23 mouse cellular contexts compared by ENCODE assay signal in genomic region chr4:35752121-35752860, GRCm38 (mm10).
DNase-seq lines count a peak whose midpoint lies in the region; ATAC-seq and TF ChIP-seq lines count a peak whose summit lies in the region.
"Had no signal": no experiment of that assay in that cellular context is flagged by ENCODE, and none has a peak within 500 bp of the region (broad histone marks: within the 10 kb centered on the region; RNA-seq: fewer than 3 reads in every experiment).

No protein-coding gene starts in this region.

- DNase-seq in embryonic facial prominence, embryonic 14.5 days (ENCODE audit: low spot score), result peak; percentile 50
- DNase-seq in embryonic facial prominence, embryonic 10.5 days (ENCODE audit: low spot score), result no peak
- no peak for DNase-seq in layer of hippocampus, adult 2 months (ENCODE audit: low spot score in 2 of 2)
- DNase-seq in layer of hippocampus, postnatal 36 days, result no peak
- peak; percentile 39 for DNase-seq in lung, embryonic 14.5 days
- no peak for DNase-seq in lung, postnatal 0 days (ENCODE audit: low spot score)
- DNase-seq: adrenal gland, adult 8-10 months; adrenal gland, postnatal 14 days; adrenal gland, postnatal 36 days; B cell, adult 2 months; cerebellum, adult 11-12 months; cerebellum, adult 2 months; cerebellum, adult 9-10 months; cerebellum, postnatal 25 days had no signal

- no peak for TF ChIP-seq CTCF in layer of hippocampus, adult 2 months (conservative IDR thresholded peaks at IDR 0.05)
- no peak for TF ChIP-seq CTCF in lung, embryonic 14.5 days (IDR thresholded peaks at IDR 0.05; ENCODE audit: low read depth)
- TF ChIP-seq CTCF in lung, postnatal 0 days (IDR thresholded peaks at IDR 0.05), result no peak

- ATAC-seq in embryonic facial prominence, embryonic 14.5 days (ENCODE audit: low read depth), result no peak
- 0 out of 2 replicates have a peak, but pooled peaks have one; percentile 43 for ATAC-seq in forebrain, embryonic 16.5 days
- no peak for ATAC-seq in forebrain, embryonic 13.5 days
- ATAC-seq in lung, embryonic 14.5 days (ENCODE audit: insufficient read depth), result no peak
- no peak for ATAC-seq in lung, postnatal 0 days
- ATAC-seq: activated CD4-positive, CD25-positive, alpha-beta regulatory T cell, adult 4 months; CD4-positive, CD25-positive, alpha-beta regulatory T cell, adult 4 months; Patski had no signal

- 49% methylated on average over 6 of the region's 6 CpGs for WGBS in embryonic facial prominence, embryonic 14.5 days
- 88% methylated on average over 6 of the region's 6 CpGs for WGBS in embryonic facial prominence, embryonic 10.5 days
- 59% methylated on average over 6 of the region's 6 CpGs for WGBS in forebrain, embryonic 16.5 days
- WGBS in forebrain, embryonic 13.5 days, result 72% methylated on average over 6 of the region's 6 CpGs
- WGBS in lung, embryonic 14.5 days, result 47% methylated on average over 6 of the region's 6 CpGs
- WGBS in lung, postnatal 0 days, result 66% methylated on average over 6 of the region's 6 CpGs

- H3K9ac ChIP-seq in embryonic facial prominence, embryonic 14.5 days (ENCODE audit: low read depth, low read length), result no peak overlapping the region
- no peak overlapping the region for H3K9ac ChIP-seq in forebrain, embryonic 16.5 days (replicated peaks; ENCODE audit: low read depth, low read length)
- no peak overlapping the region for H3K9ac ChIP-seq in forebrain, embryonic 13.5 days
- no peak overlapping the region for H3K9ac ChIP-seq in lung, embryonic 14.5 days
- H3K9ac ChIP-seq in lung, postnatal 0 days (replicated peaks; ENCODE audit: low read depth), result no peak overlapping the region
- H3K9ac ChIP-seq: embryonic facial prominence, embryonic 13.5 days; forebrain, embryonic 12.5 days had no signal

- no peak for TF ChIP-seq EP300 in lung, postnatal 0 days (IDR thresholded peaks at IDR 0.05)

- H3K36me3 ChIP-seq in embryonic facial prominence, embryonic 14.5 days (ENCODE audit: control insufficient read depth, insufficient read depth, low read length), result no peaks in the 10 kb centered on the region
- H3K36me3 ChIP-seq in embryonic facial prominence, embryonic 10.5 days (replicated peaks), result no peaks in the 10 kb centered on the region
- no peaks in the 10 kb centered on the region for H3K36me3 ChIP-seq in forebrain, embryonic 16.5 days (ENCODE audit: control insufficient read depth, insufficient read depth)
- no peaks in the 10 kb centered on the region for H3K36me3 ChIP-seq in forebrain, embryonic 13.5 days (ENCODE audit: poor library complexity, severe bottlenecking)
- no peaks in the 10 kb centered on the region for H3K36me3 ChIP-seq in lung, embryonic 14.5 days (ENCODE audit: insufficient read depth)
- H3K36me3 ChIP-seq in lung, postnatal 0 days (ENCODE audit: insufficient read depth, low read length), result no peaks in the 10 kb centered on the region
- H3K36me3 ChIP-seq: embryonic facial prominence, embryonic 13.5 days; forebrain, embryonic 12.5 days; G1E had no signal

- no peaks in the 10 kb centered on the region for H3K9me3 ChIP-seq in embryonic facial prominence, embryonic 14.5 days (ENCODE audit: control insufficient read depth, low read length)
- H3K9me3 ChIP-seq in embryonic facial prominence, embryonic 10.5 days, result no peaks in the 10 kb centered on the region
- no peaks in the 10 kb centered on the region for H3K9me3 ChIP-seq in forebrain, embryonic 16.5 days (ENCODE audit: control insufficient read depth, low read length)
- no peaks in the 10 kb centered on the region for H3K9me3 ChIP-seq in forebrain, embryonic 13.5 days (replicated peaks)
- no peaks in the 10 kb centered on the region for H3K9me3 ChIP-seq in lung, embryonic 14.5 days (ENCODE audit: low read depth, low read length)
- H3K9me3 ChIP-seq in lung, postnatal 0 days (ENCODE audit: low read length), result no peaks in the 10 kb centered on the region
- H3K9me3 ChIP-seq: embryonic facial prominence, embryonic 13.5 days; forebrain, embryonic 12.5 days; G1E had no signal

- H3K27me3 ChIP-seq in embryonic facial prominence, embryonic 14.5 days (replicated peaks; ENCODE audit: control insufficient read depth, insufficient read depth, low read length), result no peaks in the 10 kb centered on the region
- H3K27me3 ChIP-seq in embryonic facial prominence, embryonic 10.5 days (replicated peaks; ENCODE audit: low read depth, poor library complexity, severe bottlenecking), result no peaks in the 10 kb centered on the region
- H3K27me3 ChIP-seq in forebrain, embryonic 16.5 days (replicated peaks; ENCODE audit: control insufficient read depth, insufficient read depth, low read length), result no peaks in the 10 kb centered on the region
- no peaks in the 10 kb centered on the region for H3K27me3 ChIP-seq in forebrain, embryonic 13.5 days
- no peaks in the 10 kb centered on the region for H3K27me3 ChIP-seq in lung, embryonic 14.5 days (ENCODE audit: insufficient read depth, low read length)
- no peaks in the 10 kb centered on the region for H3K27me3 ChIP-seq in lung, postnatal 0 days (replicated peaks; ENCODE audit: insufficient read depth, low read length)
- H3K27me3 ChIP-seq: CH12.LX; embryonic facial prominence, embryonic 13.5 days; forebrain, embryonic 12.5 days; Patski had no signal

- H3K4me2 ChIP-seq in embryonic facial prominence, embryonic 14.5 days (ENCODE audit: low read depth, low read length), result no peak overlapping the region
- no peak overlapping the region for H3K4me2 ChIP-seq in forebrain, embryonic 16.5 days (ENCODE audit: low read length)
- H3K4me2 ChIP-seq in forebrain, embryonic 13.5 days, result no peak overlapping the region
- H3K4me2 ChIP-seq in lung, embryonic 14.5 days, result no peak overlapping the region
- no peak overlapping the region for H3K4me2 ChIP-seq in lung, postnatal 0 days (replicated peaks; ENCODE audit: low read depth, low read length)
- H3K4me2 ChIP-seq: embryonic facial prominence, embryonic 13.5 days; forebrain, embryonic 12.5 days had no signal

- no peak overlapping the region for H3K27ac ChIP-seq in embryonic facial prominence, embryonic 14.5 days (replicated peaks; ENCODE audit: low read depth, low read length)
- H3K27ac ChIP-seq in embryonic facial prominence, embryonic 10.5 days (replicated peaks), result no peak overlapping the region
- H3K27ac ChIP-seq in forebrain, embryonic 16.5 days (ENCODE audit: low read length), result no peak overlapping the region
- no peak overlapping the region for H3K27ac ChIP-seq in forebrain, embryonic 13.5 days
- H3K27ac ChIP-seq in layer of hippocampus, adult 2 months, result peak overlapping the region; percentile 25; the same call in 1 of the 2 replicates
- no peak overlapping the region for H3K27ac ChIP-seq in lung, embryonic 14.5 days (ENCODE audit: low read depth)
- H3K27ac ChIP-seq in lung, postnatal 0 days (ENCODE audit: low read length), result no peak overlapping the region
- H3K27ac ChIP-seq: embryonic facial prominence, embryonic 13.5 days; forebrain, embryonic 12.5 days had no signal

- no peak overlapping the region for H3K4me3 ChIP-seq in embryonic facial prominence, embryonic 14.5 days (ENCODE audit: low read depth, low read length)
- H3K4me3 ChIP-seq in embryonic facial prominence, embryonic 10.5 days, result no peak overlapping the region
- no peak overlapping the region for H3K4me3 ChIP-seq in forebrain, embryonic 16.5 days (replicated peaks; ENCODE audit: low read length)
- H3K4me3 ChIP-seq in forebrain, embryonic 13.5 days, result no peak overlapping the region
- H3K4me3 ChIP-seq in layer of hippocampus, adult 2 months, result no peak overlapping the region
- no peak overlapping the region for H3K4me3 ChIP-seq in lung, embryonic 14.5 days (ENCODE audit: low read depth, low read length)
- no peak overlapping the region for H3K4me3 ChIP-seq in lung, postnatal 0 days (ENCODE audit: low read depth, low read length)
- H3K4me3 ChIP-seq: embryonic facial prominence, embryonic 13.5 days; forebrain, embryonic 12.5 days had no signal

- 0 out of 2 replicates have a peak, but pooled peaks cover 6% of the 10 kb centered on the region for H3K4me1 ChIP-seq in embryonic facial prominence, embryonic 14.5 days (ENCODE audit: control insufficient read depth, insufficient read depth, low read length)
- no peaks in the 10 kb centered on the region for H3K4me1 ChIP-seq in embryonic facial prominence, embryonic 10.5 days
- H3K4me1 ChIP-seq in forebrain, embryonic 16.5 days (replicated peaks; ENCODE audit: control insufficient read depth, insufficient read depth, low read length), result 0 out of 2 replicates have a peak, but pooled peaks cover 2% of the 10 kb centered on the region
- H3K4me1 ChIP-seq in forebrain, embryonic 13.5 days, result no peaks in the 10 kb centered on the region
- H3K4me1 ChIP-seq in lung, embryonic 14.5 days (ENCODE audit: insufficient read depth), result no peaks in the 10 kb centered on the region
- H3K4me1 ChIP-seq in lung, postnatal 0 days (ENCODE audit: insufficient read depth, low read depth, low read length), result no peaks in the 10 kb centered on the region
- H3K4me1 ChIP-seq: embryonic facial prominence, embryonic 13.5 days had no signal

Comparison
In these comparisons a context has a peak if more than half of its experiments do, and no peak if none do; other contexts are left out.
1. DNase-seq: peak in embryonic facial prominence, embryonic 14.5 days (single experiment) and lung, embryonic 14.5 days (single experiment); none in embryonic facial prominence, embryonic 10.5 days (single experiment), layer of hippocampus, adult 2 months (0 of 2), layer of hippocampus, postnatal 36 days (0 of 2) and lung, postnatal 0 days (single experiment).